Mouse (Mus musculus) hindbrain, postnatal 0 days (tissue): ENCODE data around the gene 2510009E07Rik. TPM values are rescaled to one million over a fixed set of nuclear protein-coding genes. Genes with fewer than 3 reads are reported as not detected.

Source experiments
- ATAC-seq: fragments of 200-750 bp; cut with Nextera tagmentation; 2 replicates; pipeline ENCODE4 v1.8.0; 2017; ENCODE audit warnings: mild to moderate bottlenecking, moderate TSS enrichment, moderate library complexity
- DNase-seq: peaks from one replicate; pipeline ENCODE4 v3.0.0-alpha.2; 2015; ENCODE audit warnings: low spot score
- H3K27ac ChIP-seq: fragments of 300-500 bp; sonication (generic); 2 replicates; pipeline ENCODE4 v1.5.1; 2014; ENCODE audit warnings: mild to moderate bottlenecking
- H3K27me3 ChIP-seq: fragments of 300-500 bp; sonication (generic); 2 replicates; pipeline ENCODE4 v1.6.1; 2014; ENCODE audit warnings: low read length, mixed read lengths; ENCODE audit not compliant: insufficient read depth
- H3K36me3 ChIP-seq: fragments of 300-500 bp; sonication (generic); 2 replicates; pipeline ENCODE4 v1.6.1; 2014; ENCODE audit warnings: low read length, mixed read lengths; ENCODE audit not compliant: insufficient read depth
- H3K4me1 ChIP-seq: fragments of 300-500 bp; sonication (generic); 2 replicates; pipeline ENCODE4 v1.6.1; 2014; ENCODE audit warnings: antibody characterized with exemption, low read length, mixed read lengths; ENCODE audit not compliant: insufficient read depth
- H3K4me2 ChIP-seq: fragments of 300-500 bp; sonication (generic); 2 replicates; pipeline ENCODE4 v1.6.1; 2014; ENCODE audit warnings: low read depth, mild to moderate bottlenecking, low read length, moderate library complexity, mixed read lengths
- H3K4me3 ChIP-seq: fragments of 300-500 bp; sonication (generic); 2 replicates; pipeline ENCODE4 v1.5.1; 2014; ENCODE audit warnings: low read length
- H3K9ac ChIP-seq: fragments of 300-500 bp; sonication (generic); replicated peaks from 2 replicates; pipeline ENCODE4 v1.6.1; 2014; ENCODE audit warnings: mild to moderate bottlenecking, low read length, moderate library complexity, mixed read lengths
- H3K9me3 ChIP-seq: fragments of 300-500 bp; sonication (generic); 2 replicates; pipeline ENCODE4 v1.6.1; 2016; ENCODE audit warnings: low read length, mixed read lengths
- CTCF ChIP-seq: IDR thresholded peaks from 2 replicates; pipeline ENCODE4 v1.5.1; 2016; ENCODE audit warnings: antibody characterized with exemption, control low read depth, low read depth
- WGBS: fragments of 180-500 bp; shearing (Covaris S2); extraction: QIAGEN DNeasy Blood & Tissue Kit; methylation state at CpG from one replicate; pipeline ENCODE4 v1.1.7; 2014; 5-methylcytosine and 5-hydroxymethylcytosine counted together
- polyA plus RNA-seq: library from polyadenylated mRNA; unstranded; fragments of >200 nt; fragmentation: Nextera tagmentation; extraction: Ambion mirVana; gene quantifications from 2 replicates; pipeline ENCODE4 v1.2.1, GENCODE M21; 2015
- total RNA-seq: library from RNA; depleted of rRNA; stranded (reverse); fragments of >200 nt; gene quantifications from 2 replicates; pipeline ENCODE4 v1.2.3, GENCODE M21; 2014

2510009E07Rik gene
- total and polyA plus RNA-seq, 2 experiments from 2014 or later = 46.8 to 54.4 TPM

- ATAC-seq = peak; percentile 35; the same call in 1 of the 2 replicates
- DNase-seq = peak; percentile 28
- Histone ChIP-seq H3K4me1 (0 out of 2 replicates have a peak, but pooled peaks cover 8% of the 10 kb centered on the region), H3K36me3 (peaks cover 4% of the 10 kb centered on the region), H3K27ac (peak overlapping the region; percentile 27; the same call in 1 of the 2 replicates), H3K9ac (no peak overlapping the region), H3K4me3 (no peak overlapping the region), H3K9me3 (no peaks in the 10 kb centered on the region), H3K27me3 (no peaks in the 10 kb centered on the region), H3K4me2 (no peak overlapping the region)
- WGBS = 47% methylated on average over 3 of the region's 3 CpGs
- no peak for TF ChIP-seq CTCF
Measured at GRCm38 (mm10) chr16:21646496-21646895, 48.0 kb downstream of the 2510009E07Rik start.

GRCm38 (mm10) chr16:21645915-21646314, 48.5 kb downstream of the 2510009E07Rik start:
- TF ChIP-seq CTCF = no peak
- Histone ChIP-seq H3K4me1 (0 out of 2 replicates have a peak, but pooled peaks cover 8% of the 10 kb centered on the region), H3K36me3 (peaks cover 5% of the 10 kb centered on the region), H3K4me2 (no peak overlapping the region), H3K9me3 (no peaks in the 10 kb centered on the region), H3K27ac (peak overlapping the region; percentile 27; the same call in 1 of the 2 replicates), H3K27me3 (no peaks in the 10 kb centered on the region), H3K9ac (no peak overlapping the region), H3K4me3 (no peak overlapping the region)
- 75% methylated on average over 3 of the region's 3 CpGs for WGBS
- DNase-seq = no peak
- no peak for ATAC-seq

GRCm38 (mm10) chr16:21644574-21644973, 49.9 kb downstream of the 2510009E07Rik start:
- Histone ChIP-seq H3K4me2 (no peak overlapping the region), H3K27me3 (no peaks in the 10 kb centered on the region), H3K27ac (peak overlapping the region; percentile 67; the same call in 1 of the 2 replicates), H3K4me1 (0 out of 2 replicates have a peak, but pooled peaks cover 8% of the 10 kb centered on the region), H3K9ac (no peak overlapping the region), H3K9me3 (no peaks in the 10 kb centered on the region), H3K4me3 (no peak overlapping the region), H3K36me3 (peaks cover 5% of the 10 kb centered on the region)
- DNase-seq = no peak
- TF ChIP-seq CTCF = no peak
- ATAC-seq = no peak
- WGBS = 61% methylated on average over 3 of the region's 3 CpGs

GRCm38 (mm10) chr16:21644066-21644561, 50.4 kb downstream of the 2510009E07Rik start:
- Histone ChIP-seq H3K27me3 (no peaks in the 10 kb centered on the region), H3K27ac (peak overlapping the region; percentile 67), H3K9me3 (no peaks in the 10 kb centered on the region), H3K4me2 (no peak overlapping the region), H3K9ac (no peak overlapping the region), H3K36me3 (peaks cover 5% of the 10 kb centered on the region), H3K4me3 (no peak overlapping the region), H3K4me1 (0 out of 2 replicates have a peak, but pooled peaks cover 8% of the 10 kb centered on the region)
- WGBS = 45% methylated on average over 17 of the region's 17 CpGs
- DNase-seq (peak; percentile 47), ATAC-seq (peak; percentile 62)
- TF ChIP-seq CTCF = no peak

- peak; percentile 62 for ATAC-seq
- Histone ChIP-seq H3K27ac (peak overlapping the region; percentile 67), H3K4me1 (0 out of 2 replicates have a peak, but pooled peaks cover 8% of the 10 kb centered on the region), H3K9ac (no peak overlapping the region), H3K9me3 (no peaks in the 10 kb centered on the region), H3K4me2 (no peak overlapping the region), H3K27me3 (no peaks in the 10 kb centered on the region), H3K4me3 (no peak overlapping the region), H3K36me3 (peaks cover 5% of the 10 kb centered on the region; the same call in 1 of the 2 replicates)
- peak; percentile 53 for DNase-seq
- 57% methylated on average over 2 of the region's 2 CpGs for WGBS
- TF ChIP-seq CTCF = no peak
Measured at GRCm38 (mm10) chr16:21643621-21644041, 50.8 kb downstream of the 2510009E07Rik start.

- no peak overlapping the region for H3K4me3 ChIP-seq
- H3K4me1 ChIP-seq = 0 out of 2 replicates have a peak, but pooled peaks cover 8% of the 10 kb centered on the region
- no peaks in the 10 kb centered on the region for H3K27me3 ChIP-seq
- H3K4me2 ChIP-seq = no peak overlapping the region
- ATAC-seq (no peak), DNase-seq (no peak)
- 0 out of 2 replicates have a peak overlapping the region, but pooled peaks have one; percentile 67 for H3K27ac ChIP-seq
- H3K36me3 ChIP-seq = peaks cover 5% of the 10 kb centered on the region; the same call in 1 of the 2 replicates
- no peak overlapping the region for H3K9ac ChIP-seq
- no peaks in the 10 kb centered on the region for H3K9me3 ChIP-seq
- WGBS = 74% methylated on average over 5 of the region's 5 CpGs
- TF ChIP-seq CTCF = no peak
Measured at GRCm38 (mm10) chr16:21642906-21643305, 51.6 kb downstream of the 2510009E07Rik start.

- H3K9ac ChIP-seq = no peak overlapping the region
- no peak overlapping the region for H3K4me2 ChIP-seq
- H3K27me3 ChIP-seq = no peaks in the 10 kb centered on the region
- TF ChIP-seq CTCF = no peak
- no peak for DNase-seq
- WGBS = 89% methylated on average over 3 of the region's 3 CpGs
- 0 out of 2 replicates have a peak, but pooled peaks cover 8% of the 10 kb centered on the region for H3K4me1 ChIP-seq
- no peak overlapping the region for H3K27ac ChIP-seq
- H3K9me3 ChIP-seq = no peaks in the 10 kb centered on the region
- ATAC-seq = no peak
- no peak overlapping the region for H3K4me3 ChIP-seq
- peaks cover 5% of the 10 kb centered on the region; the same call in 1 of the 2 replicates for H3K36me3 ChIP-seq
Measured at GRCm38 (mm10) chr16:21641944-21642343, 52.5 kb downstream of the 2510009E07Rik start.
